Mouse (Mus musculus): ENCODE data around the gene Acin1. TPM values are rescaled to one million over a fixed set of nuclear protein-coding genes. Genes with fewer than 3 reads are reported as not detected.

The Acin1 gene
- polyA plus RNA-seq, 1 experiment from 2014 or later = 120 TPM

DNA sequence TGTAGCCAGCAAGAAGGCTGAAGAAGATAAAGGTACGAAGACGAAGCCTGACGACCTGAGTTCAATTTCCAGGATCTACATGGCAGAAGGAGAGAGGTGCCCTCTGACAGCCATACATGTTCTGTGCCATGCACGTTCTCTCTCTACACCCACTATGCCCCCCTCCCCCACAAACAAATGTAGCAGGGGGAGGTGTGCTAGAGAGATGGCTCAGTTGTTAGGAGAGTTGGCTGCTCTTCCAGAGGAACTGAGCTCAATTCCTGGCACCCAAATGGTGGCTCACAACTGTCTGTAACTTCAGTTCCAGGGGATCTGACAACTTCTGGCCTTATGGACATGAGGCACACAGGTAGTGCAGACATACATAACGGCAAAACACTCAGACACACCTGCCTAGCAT, 10.4 kb downstream of the Acin1 start:
- no peaks in the 10 kb centered on the region for H3K4me1 ChIP-seq (ENCODE audit: insufficient read depth, low read length)
- ATAC-seq (ENCODE audit: low FRiP score, low TSS enrichment) = no peak
- no peak overlapping the region for H3K4me3 ChIP-seq (ENCODE audit: low read length)
- no peaks in the 10 kb centered on the region for H3K27me3 ChIP-seq (ENCODE audit: insufficient read depth, low read length)
- peaks cover 49% of the 10 kb centered on the region for H3K36me3 ChIP-seq (ENCODE audit: insufficient read depth, low read length)
- no peak overlapping the region for H3K9ac ChIP-seq (replicated peaks; ENCODE audit: low read length)
- H3K4me2 ChIP-seq (replicated peaks; ENCODE audit: low read depth, low read length) = no peak overlapping the region
- 86% methylated on average over 5 of the region's 5 CpGs for WGBS
- H3K27ac ChIP-seq (ENCODE audit: low read length) = no peak overlapping the region
- H3K9me3 ChIP-seq (ENCODE audit: low read length) = no peaks in the 10 kb centered on the region

DNA sequence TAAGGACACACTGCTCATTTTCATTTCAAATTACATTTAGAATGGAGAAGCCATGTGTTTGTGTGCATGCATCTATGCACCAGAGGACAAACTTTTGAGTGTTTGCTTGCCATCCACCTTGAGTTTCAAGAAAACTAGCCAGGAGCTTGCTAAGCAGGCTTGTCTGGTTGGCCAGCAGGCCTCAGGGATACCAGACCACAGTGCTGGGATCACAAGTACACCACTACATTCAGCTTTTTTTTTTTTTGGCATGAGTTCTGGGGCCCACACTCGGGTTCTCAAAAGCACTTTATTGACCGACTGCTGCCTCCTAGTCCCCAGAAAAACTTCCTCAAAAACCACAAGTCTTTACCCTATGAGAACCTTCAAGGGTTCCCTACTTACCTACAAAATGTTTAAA, 12.4 kb downstream of the Acin1 start:
- no peak overlapping the region for H3K4me2 ChIP-seq (replicated peaks; ENCODE audit: low read depth, low read length)
- peaks cover 52% of the 10 kb centered on the region for H3K36me3 ChIP-seq (ENCODE audit: insufficient read depth, low read length)
- no peaks in the 10 kb centered on the region for H3K27me3 ChIP-seq (ENCODE audit: insufficient read depth, low read length)
- WGBS = 68% methylated on average over 2 of the region's 2 CpGs
- no peak overlapping the region for H3K4me3 ChIP-seq (ENCODE audit: low read length)
- ATAC-seq (ENCODE audit: low FRiP score, low TSS enrichment) = no peak
- H3K9me3 ChIP-seq (ENCODE audit: low read length) = no peaks in the 10 kb centered on the region
- H3K27ac ChIP-seq (ENCODE audit: low read length) = no peak overlapping the region
- no peaks in the 10 kb centered on the region for H3K4me1 ChIP-seq (ENCODE audit: insufficient read depth, low read length)
- H3K9ac ChIP-seq (replicated peaks; ENCODE audit: low read length) = no peak overlapping the region

DNA sequence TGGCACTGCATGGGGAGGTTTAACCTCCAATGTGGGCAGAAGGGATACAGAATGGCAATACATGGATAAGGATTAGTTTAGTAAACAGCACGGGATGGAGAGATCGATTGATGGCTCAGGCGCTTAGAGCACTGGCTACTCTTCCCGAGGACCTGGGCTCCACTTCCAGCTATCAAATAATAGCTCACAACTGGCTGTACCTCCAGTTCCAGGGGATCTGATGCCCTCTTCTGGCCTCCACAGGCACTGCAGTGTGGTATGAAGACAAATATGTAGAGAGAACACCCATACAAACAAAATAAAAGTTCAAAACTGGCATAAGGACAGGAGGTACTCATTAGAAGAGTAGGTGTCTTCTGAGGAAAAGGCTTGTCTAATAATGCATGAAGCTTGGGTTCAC, 17.4 kb downstream of the Acin1 start:
- ATAC-seq (ENCODE audit: low FRiP score, low TSS enrichment) = no peak
- 85% methylated on average over 4 of the region's 4 CpGs for WGBS
- H3K36me3 ChIP-seq (ENCODE audit: insufficient read depth, low read length) = peaks cover 57% of the 10 kb centered on the region

DNA sequence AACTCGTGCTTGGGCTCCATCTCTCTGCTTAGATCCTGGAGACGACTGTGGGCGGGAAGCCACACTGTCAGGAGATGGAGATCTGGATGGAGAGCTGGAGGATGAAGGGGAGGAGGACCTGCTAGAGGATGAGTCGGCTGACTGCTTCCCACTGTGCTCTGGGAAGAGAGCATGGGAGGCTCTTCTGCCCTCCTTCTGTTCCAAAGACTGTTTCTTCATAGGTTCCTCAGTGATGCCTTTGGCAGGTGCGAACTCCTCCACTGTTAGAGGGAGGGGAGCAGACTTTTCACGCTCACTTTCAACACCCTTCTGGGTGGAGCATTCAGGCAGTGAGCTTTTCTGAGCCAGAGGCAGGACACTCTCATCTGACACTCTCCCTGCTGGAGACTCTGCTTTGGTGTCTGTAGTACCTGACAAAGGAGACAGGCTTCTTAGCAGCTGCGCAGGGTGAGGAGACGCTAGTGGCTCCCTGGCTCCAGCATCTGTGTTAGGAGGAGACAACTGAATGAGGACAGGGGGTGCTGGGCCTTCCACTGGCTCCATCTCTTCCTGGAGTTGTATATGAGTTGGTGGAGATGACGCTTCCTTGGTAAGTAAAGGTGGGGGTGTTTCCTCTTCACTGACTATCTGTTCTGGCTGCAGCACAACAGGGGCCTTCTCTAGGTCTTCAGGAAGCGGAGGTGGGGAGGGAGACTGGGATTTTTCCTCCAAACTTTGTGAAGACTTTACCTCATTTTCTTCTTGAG, 22.1 kb downstream of the Acin1 start:
- Histone ChIP-seq H3K4me2 (replicated peaks; ENCODE audit: low read depth, low read length) (no peak overlapping the region), H3K27me3 (ENCODE audit: insufficient read depth, low read length) (no peaks in the 10 kb centered on the region), H3K36me3 (ENCODE audit: insufficient read depth, low read length) (peaks cover 83% of the 10 kb centered on the region), H3K9me3 (ENCODE audit: low read length) (no peaks in the 10 kb centered on the region), H3K27ac (ENCODE audit: low read length) (no peak overlapping the region), H3K4me3 (ENCODE audit: low read length) (no peak overlapping the region), H3K4me1 (ENCODE audit: insufficient read depth, low read length) (no peaks in the 10 kb centered on the region), H3K9ac (replicated peaks; ENCODE audit: low read length) (no peak overlapping the region)
- 91% methylated on average over 10 of the region's 10 CpGs for WGBS
- ATAC-seq (ENCODE audit: low FRiP score, low TSS enrichment) = no peak

More for the DNA sequence above, 17.4 kb downstream of the Acin1 start:
- H3K4me2 ChIP-seq (replicated peaks; ENCODE audit: low read depth, low read length) = no peak overlapping the region
- H3K4me3 ChIP-seq (ENCODE audit: low read length) = no peak overlapping the region
- H3K4me1 ChIP-seq (ENCODE audit: insufficient read depth, low read length) = no peaks in the 10 kb centered on the region
- no peaks in the 10 kb centered on the region for H3K27me3 ChIP-seq (ENCODE audit: insufficient read depth, low read length)
- H3K9me3 ChIP-seq (ENCODE audit: low read length) = no peaks in the 10 kb centered on the region
- no peak overlapping the region for H3K27ac ChIP-seq (ENCODE audit: low read length)
- no peak overlapping the region for H3K9ac ChIP-seq (replicated peaks; ENCODE audit: low read length)

DNA sequence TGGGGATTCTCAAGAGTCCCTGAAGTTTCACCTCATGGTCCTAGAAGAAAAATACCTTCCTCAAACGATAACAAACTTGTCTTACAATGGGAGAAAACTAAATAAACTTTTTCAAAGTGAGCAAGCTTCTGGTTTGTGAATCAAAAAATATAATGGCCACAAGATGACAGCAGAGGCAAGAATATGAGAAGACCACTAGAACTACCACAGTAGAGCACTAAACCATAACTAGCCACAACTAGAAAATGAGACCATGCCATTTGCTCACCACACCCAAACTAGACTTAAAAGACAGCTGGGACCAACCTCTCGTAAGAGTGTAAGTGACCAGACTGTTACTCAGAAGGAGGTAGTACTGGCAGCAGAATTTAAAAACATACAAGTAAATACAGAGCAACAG, 26.7 kb downstream of the Acin1 start:
- ATAC-seq (ENCODE audit: low FRiP score, low TSS enrichment) = no peak
- Histone ChIP-seq H3K9me3 (ENCODE audit: low read length) (no peaks in the 10 kb centered on the region), H3K4me1 (ENCODE audit: insufficient read depth, low read length) (no peaks in the 10 kb centered on the region), H3K27me3 (ENCODE audit: insufficient read depth, low read length) (no peaks in the 10 kb centered on the region), H3K36me3 (ENCODE audit: insufficient read depth, low read length) (peaks cover 82% of the 10 kb centered on the region), H3K4me2 (replicated peaks; ENCODE audit: low read depth, low read length) (no peak overlapping the region), H3K9ac (replicated peaks; ENCODE audit: low read length) (no peak overlapping the region), H3K27ac (ENCODE audit: low read length) (no peak overlapping the region), H3K4me3 (ENCODE audit: low read length) (no peak overlapping the region)
- 86% methylated on average over 2 of the region's 2 CpGs for WGBS

DNA sequence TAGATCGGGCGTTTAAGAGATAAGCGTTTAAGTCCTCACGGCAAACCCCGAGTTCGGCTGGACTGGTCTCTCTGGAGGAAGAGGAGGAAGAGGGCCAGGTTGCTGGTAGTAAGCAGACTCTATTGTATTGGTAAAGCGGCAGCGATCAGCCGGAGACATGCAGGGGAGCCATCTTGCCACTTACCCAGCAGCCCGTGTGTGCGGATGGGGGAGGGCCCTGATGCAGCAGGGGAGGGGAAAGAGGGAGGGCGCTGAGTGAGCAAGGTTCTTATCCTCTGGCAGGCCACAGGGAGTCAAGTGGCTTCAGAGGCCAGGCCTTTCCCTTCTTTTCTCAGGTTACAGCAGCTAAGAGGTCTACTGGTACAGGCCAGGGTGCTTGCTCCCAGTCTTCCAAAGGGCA, 33.2 kb downstream of the Acin1 start:
- WGBS = 0% methylated on average over 12 of the region's 12 CpGs
- peak overlapping the region; percentile 70 for H3K4me3 ChIP-seq (ENCODE audit: low read length)
- peak overlapping the region; percentile 79 for H3K27ac ChIP-seq (ENCODE audit: low read length)
- peaks cover 32% of the 10 kb centered on the region for H3K4me1 ChIP-seq (ENCODE audit: insufficient read depth, low read length)
- peak overlapping the region; percentile 86 for H3K9ac ChIP-seq (replicated peaks; ENCODE audit: low read length)
- peak; percentile 89 for ATAC-seq (ENCODE audit: low FRiP score, low TSS enrichment)
- H3K4me2 ChIP-seq (replicated peaks; ENCODE audit: low read depth, low read length) = peak overlapping the region; percentile 76
- H3K27me3 ChIP-seq (ENCODE audit: insufficient read depth, low read length) = no peaks in the 10 kb centered on the region
- no peaks in the 10 kb centered on the region for H3K9me3 ChIP-seq (ENCODE audit: low read length)
- peaks cover 59% of the 10 kb centered on the region for H3K36me3 ChIP-seq (ENCODE audit: insufficient read depth, low read length)

DNA sequence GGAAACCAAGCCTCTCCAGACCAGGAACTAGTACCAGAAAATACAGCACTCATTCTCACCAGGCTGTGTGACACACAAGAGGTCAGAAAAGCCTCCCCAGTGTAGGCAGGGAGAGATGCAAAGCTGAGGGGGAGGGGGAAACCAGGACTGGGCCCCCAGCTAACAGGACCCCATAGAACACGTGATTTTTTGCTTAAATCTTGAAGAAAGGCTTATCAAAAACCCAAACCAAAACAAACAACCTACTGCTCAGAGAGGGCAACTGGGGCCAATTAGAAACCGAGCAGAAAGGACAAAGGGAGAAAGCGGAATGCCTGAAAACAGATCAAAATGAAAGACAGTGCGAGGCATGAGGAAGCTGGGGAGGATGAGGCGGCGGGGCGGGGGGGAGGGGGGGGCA, 33.9 kb downstream of the Acin1 start:
- ATAC-seq (ENCODE audit: low FRiP score, low TSS enrichment) = no peak
- Histone ChIP-seq H3K4me1 (ENCODE audit: insufficient read depth, low read length) (peaks cover 32% of the 10 kb centered on the region), H3K27ac (ENCODE audit: low read length) (peak overlapping the region; percentile 79), H3K4me2 (replicated peaks; ENCODE audit: low read depth, low read length) (peak overlapping the region; percentile 76), H3K9me3 (ENCODE audit: low read length) (no peaks in the 10 kb centered on the region), H3K9ac (replicated peaks; ENCODE audit: low read length) (peak overlapping the region; percentile 86), H3K27me3 (ENCODE audit: insufficient read depth, low read length) (no peaks in the 10 kb centered on the region), H3K4me3 (ENCODE audit: low read length) (peak overlapping the region; percentile 70), H3K36me3 (ENCODE audit: insufficient read depth, low read length) (peaks cover 60% of the 10 kb centered on the region)
- 0% methylated on average over 7 of the region's 7 CpGs for WGBS

DNA sequence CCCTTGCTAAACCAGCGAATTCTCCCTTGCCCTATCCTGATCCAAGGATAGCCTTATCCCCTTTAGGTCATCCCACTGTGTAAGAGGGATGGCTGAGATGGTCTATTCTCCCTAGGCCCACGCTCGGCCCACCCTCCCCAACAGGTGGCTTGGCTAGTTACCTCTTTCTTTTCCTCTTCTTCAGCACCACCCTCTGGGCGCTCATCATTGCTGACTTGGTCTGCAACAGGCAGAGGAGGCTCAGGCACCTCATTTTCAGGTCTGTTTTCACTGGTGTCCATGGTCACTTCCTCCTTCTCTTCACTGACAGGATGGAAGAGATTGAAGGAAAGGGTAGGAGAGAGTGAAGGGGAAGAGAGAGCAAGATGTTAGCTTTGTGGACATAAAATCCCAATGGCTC, 35.2 kb downstream of the Acin1 start:
- H3K9ac ChIP-seq (replicated peaks; ENCODE audit: low read length) = no peak overlapping the region
- H3K9me3 ChIP-seq (ENCODE audit: low read length) = no peaks in the 10 kb centered on the region
- no peak overlapping the region; the same call in 1 of the 2 replicates for H3K4me2 ChIP-seq (replicated peaks; ENCODE audit: low read depth, low read length)
- H3K4me3 ChIP-seq (ENCODE audit: low read length) = no peak overlapping the region
- ATAC-seq (ENCODE audit: low FRiP score, low TSS enrichment) = no peak
- H3K4me1 ChIP-seq (ENCODE audit: insufficient read depth, low read length) = peaks cover 32% of the 10 kb centered on the region
- peaks cover 62% of the 10 kb centered on the region for H3K36me3 ChIP-seq (ENCODE audit: insufficient read depth, low read length)
- peak overlapping the region; percentile 48; the same call in 1 of the 2 replicates for H3K27ac ChIP-seq (ENCODE audit: low read length)
- WGBS = 80% methylated on average over 4 of the region's 4 CpGs
- no peaks in the 10 kb centered on the region for H3K27me3 ChIP-seq (ENCODE audit: insufficient read depth, low read length)

DNA sequence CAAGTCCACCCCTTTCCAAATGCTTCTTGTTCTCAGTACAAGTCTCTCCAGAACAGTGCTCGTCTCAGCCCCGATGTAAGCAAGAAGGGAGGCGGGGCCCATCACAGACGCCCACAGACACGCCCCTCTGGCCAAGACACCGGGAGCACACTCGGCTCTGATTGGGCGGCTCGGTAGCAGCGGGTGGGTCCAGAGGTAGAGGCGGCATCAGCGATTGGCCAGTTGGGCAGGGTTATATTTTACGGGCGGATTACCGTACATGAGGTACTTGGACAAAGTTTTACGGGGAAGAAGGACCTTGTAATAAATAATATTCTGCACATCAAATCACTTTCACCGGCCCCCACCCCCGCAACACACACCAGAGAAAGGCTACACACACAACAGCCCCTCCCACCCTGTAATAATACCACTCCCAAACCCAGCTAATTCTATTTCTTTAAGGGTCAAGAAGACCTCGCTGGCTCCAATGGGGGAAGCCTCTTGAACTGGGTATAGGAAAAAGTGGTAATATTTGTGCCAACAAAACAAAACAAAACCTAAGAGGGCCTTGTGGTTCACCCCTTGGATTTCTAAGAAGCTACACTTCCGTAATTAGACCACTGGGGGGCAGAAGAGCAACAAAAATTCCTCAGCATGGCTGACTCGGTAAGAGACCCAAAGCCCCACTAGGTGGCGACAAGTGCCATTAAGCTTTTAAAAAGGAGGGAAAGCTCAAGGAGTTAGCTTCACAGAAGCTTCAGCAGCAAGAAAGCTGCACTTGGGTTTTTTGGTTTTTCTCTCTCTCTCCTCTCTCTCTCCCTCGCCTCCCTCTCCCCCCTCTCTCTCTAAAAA, 35.9 kb downstream of the Acin1 start:
- peaks cover 32% of the 10 kb centered on the region for H3K4me1 ChIP-seq (ENCODE audit: insufficient read depth, low read length)
- peak; percentile 58 for ATAC-seq (ENCODE audit: low FRiP score, low TSS enrichment)
- peaks cover 62% of the 10 kb centered on the region for H3K36me3 ChIP-seq (ENCODE audit: insufficient read depth, low read length)
- H3K9ac ChIP-seq (replicated peaks; ENCODE audit: low read length) = no peak overlapping the region
- H3K27me3 ChIP-seq (ENCODE audit: insufficient read depth, low read length) = no peaks in the 10 kb centered on the region
- no peak overlapping the region for H3K4me3 ChIP-seq (ENCODE audit: low read length)
- no peaks in the 10 kb centered on the region for H3K9me3 ChIP-seq (ENCODE audit: low read length)
- 0 out of 2 replicates have a peak overlapping the region, but pooled peaks have one; percentile 48 for H3K27ac ChIP-seq (ENCODE audit: low read length)
- WGBS = 61% methylated on average over 22 of the region's 23 CpGs
- H3K4me2 ChIP-seq (replicated peaks; ENCODE audit: low read depth, low read length) = no peak overlapping the region

DNA sequence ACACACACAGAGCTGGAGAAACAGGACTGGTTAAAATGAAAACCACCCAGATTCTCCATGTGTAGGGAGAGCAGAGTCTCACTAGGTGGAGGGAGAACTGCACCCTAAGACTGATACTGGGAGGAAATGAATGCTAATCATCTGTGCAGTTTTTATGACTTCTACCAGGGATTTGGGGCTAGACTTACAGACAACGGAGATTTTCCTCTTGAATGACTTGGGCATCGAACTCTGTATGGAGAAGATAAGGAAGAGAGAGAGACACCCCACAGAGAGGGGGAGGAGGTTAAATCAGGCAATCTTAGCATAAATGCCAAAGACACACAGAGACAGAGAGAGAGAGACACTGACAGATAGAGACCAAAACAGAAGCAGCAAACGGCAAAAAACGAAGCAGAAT, 38.8 kb downstream of the Acin1 start:
- 81% methylated on average over 4 of the region's 4 CpGs for WGBS
- Histone ChIP-seq H3K9me3 (ENCODE audit: low read length) (no peaks in the 10 kb centered on the region), H3K4me1 (ENCODE audit: insufficient read depth, low read length) (peaks cover 28% of the 10 kb centered on the region), H3K36me3 (ENCODE audit: insufficient read depth, low read length) (peaks cover 85% of the 10 kb centered on the region), H3K4me3 (ENCODE audit: low read length) (no peak overlapping the region), H3K4me2 (replicated peaks; ENCODE audit: low read depth, low read length) (no peak overlapping the region), H3K9ac (replicated peaks; ENCODE audit: low read length) (no peak overlapping the region), H3K27ac (ENCODE audit: low read length) (no peak overlapping the region), H3K27me3 (ENCODE audit: insufficient read depth, low read length) (no peaks in the 10 kb centered on the region)
- no peak for ATAC-seq (ENCODE audit: low FRiP score, low TSS enrichment)

Measured in kidney, embryonic 16.5 days (tissue).